In genomic region chr8:87025946-87026345, GRCm38 (mm10) we compare ENCODE assay signal across 25 mouse cellular contexts.
DNase-seq lines count a peak whose midpoint lies in the region; ATAC-seq lines count a peak whose summit lies in the region.
"Had no signal": no experiment of that assay in that cellular context is flagged by ENCODE, and none has a peak within 500 bp of the region (broad histone marks: within the 10 kb centered on the region; RNA-seq: fewer than 3 reads in every experiment).

No protein-coding gene starts in this region.

- H3K27me3 ChIP-seq in heart, embryonic 10.5 days (ENCODE audit: insufficient read depth, poor library complexity, severe bottlenecking), result no peaks in the 10 kb centered on the region
- no peaks in the 10 kb centered on the region for H3K27me3 ChIP-seq in liver, embryonic 12.5 days (replicated peaks)
- H3K27me3 ChIP-seq: CH12.LX; embryonic facial prominence, embryonic 12.5 days; embryonic facial prominence, embryonic 15.5 days; hindbrain, embryonic 12.5 days; hindbrain, embryonic 15.5 days had no signal

- intact Hi-C loops in heart, postnatal 25 days (cut with DNase I), result no loop called here

- no peak overlapping the region for H3K4me2 ChIP-seq in liver, embryonic 12.5 days
- H3K4me2 ChIP-seq: embryonic facial prominence, embryonic 12.5 days; embryonic facial prominence, embryonic 15.5 days; hindbrain, embryonic 12.5 days; hindbrain, embryonic 15.5 days had no signal

- H3K9ac ChIP-seq in liver, embryonic 12.5 days, result no peak overlapping the region
- H3K9ac ChIP-seq: embryonic facial prominence, embryonic 12.5 days; embryonic facial prominence, embryonic 15.5 days; forebrain, postnatal 0 days; hindbrain, embryonic 12.5 days; hindbrain, embryonic 15.5 days had no signal

- no peaks in the 10 kb centered on the region for H3K4me1 ChIP-seq in heart, embryonic 10.5 days
- no peaks in the 10 kb centered on the region for H3K4me1 ChIP-seq in liver, embryonic 12.5 days
- H3K4me1 ChIP-seq: embryonic facial prominence, embryonic 12.5 days; embryonic facial prominence, embryonic 15.5 days; hindbrain, embryonic 12.5 days; hindbrain, embryonic 15.5 days had no signal

- H3K27ac ChIP-seq in heart, embryonic 10.5 days, result no peak overlapping the region
- no peak overlapping the region for H3K27ac ChIP-seq in liver, embryonic 12.5 days
- H3K27ac ChIP-seq: embryonic facial prominence, embryonic 12.5 days; embryonic facial prominence, embryonic 15.5 days; gastrocnemius, adult 2 months; hindbrain, embryonic 12.5 days; hindbrain, embryonic 15.5 days had no signal

- WGBS in heart, embryonic 10.5 days, result 21% methylated on average over 1 of the region's 1 CpGs
- 33% methylated on average over 1 of the region's 1 CpGs for whole genome bisulfite sequencing in liver, embryonic 12.5 days (ENCODE audit: insufficient replicate concordance)

- H3K9me3 ChIP-seq in heart, embryonic 10.5 days, result no peaks in the 10 kb centered on the region
- H3K9me3 ChIP-seq in liver, embryonic 12.5 days (replicated peaks), result no peaks in the 10 kb centered on the region
- H3K9me3 ChIP-seq: embryonic facial prominence, embryonic 12.5 days; embryonic facial prominence, embryonic 15.5 days; hindbrain, embryonic 15.5 days had no signal

- ATAC-seq in liver, embryonic 12.5 days, result no peak
- ATAC-seq: forebrain, embryonic 14.5 days; forebrain, postnatal 0 days; intestine, postnatal 0 days; Patski had no signal

- no peaks in the 10 kb centered on the region for H3K36me3 ChIP-seq in heart, embryonic 10.5 days
- H3K36me3 ChIP-seq in liver, embryonic 12.5 days, result no peaks in the 10 kb centered on the region
- H3K36me3 ChIP-seq: embryonic facial prominence, embryonic 12.5 days; embryonic facial prominence, embryonic 15.5 days; G1E; hindbrain, embryonic 12.5 days; hindbrain, embryonic 15.5 days had no signal

- no peak overlapping the region for H3K4me3 ChIP-seq in heart, embryonic 10.5 days
- no peak overlapping the region for H3K4me3 ChIP-seq in liver, embryonic 12.5 days
- H3K4me3 ChIP-seq: embryonic facial prominence, embryonic 12.5 days; embryonic facial prominence, embryonic 15.5 days; gastrocnemius, adult 2 months; hindbrain, embryonic 12.5 days; hindbrain, embryonic 15.5 days had no signal

- peak; percentile 28 to 66 for DNase-seq in heart, adult 18-20 months
- DNase-seq in heart, postnatal 25 days (ENCODE audit: low spot score), result no peak
- peak; percentile 10 to 21 for DNase-seq in heart, adult 9 months (ENCODE audit: low spot score in 2 of 2)
- no peak for DNase-seq in heart, embryonic 10.5 days (ENCODE audit: low spot score)
- DNase-seq in heart, postnatal 4 days, result peak; percentile 8
- DNase-seq: adrenal gland, postnatal 10 days; adrenal gland, postnatal 36 days; B cell, adult 2 months; cerebellum, adult 18-20 months; cerebellum, adult 9-11 months; cerebellum, postnatal 25 days; forebrain, postnatal 0 days; gastrocnemius, adult 2 months; gastrocnemius, postnatal 14 days; kidney, adult 2 months had no signal

Comparison
In these comparisons a context has a peak if more than half of its experiments do, and no peak if none do; other contexts are left out.
1. DNase-seq: peak in heart, adult 18-20 months (2 of 2), heart, adult 9 months (2 of 2) and heart, postnatal 4 days (single experiment); none in heart, postnatal 25 days (single experiment) and heart, embryonic 10.5 days (single experiment).